Mouse (Mus musculus): ENCODE results near the gene Tradd. TPM values are rescaled to one million over a fixed set of nuclear protein-coding genes. Genes with fewer than 3 reads are reported as not detected.
A peak's percentile ranks its signal among the peaks of the same experiment; 100 is the strongest.

Tradd gene
- polyA plus RNA-seq, 1 experiment from 2014 or later: 21.1 TPM

- 0 out of 2 replicates have a peak, but pooled peaks cover 4% of the 10 kb centered on the region for H3K9me3 ChIP-seq (ENCODE audit: control insufficient read depth, low read length)
- peaks cover 95% of the 10 kb centered on the region for H3K27me3 ChIP-seq (replicated peaks; ENCODE audit: control insufficient read depth, insufficient read depth, low read length)
- ATAC-seq (ENCODE audit: low read depth) (0 out of 2 replicates have a peak, but pooled peaks have one; percentile 1), DNase-seq (ENCODE audit: low spot score) (no peak)
- peak within 1 kb of the TSS; percentile 50 for H3K4me3 ChIP-seq (ENCODE audit: low read depth, low read length)
- H3K36me3 ChIP-seq (ENCODE audit: control insufficient read depth, insufficient read depth, low read length): no peaks in the 10 kb centered on the region
- H3K4me1 ChIP-seq (ENCODE audit: control insufficient read depth, insufficient read depth, low read length): peaks cover 24% of the 10 kb centered on the region; the same call in 1 of the 2 replicates
- H3K27ac ChIP-seq (replicated peaks; ENCODE audit: low read depth, low read length): no peak within 1 kb of the TSS
- H3K4me2 ChIP-seq (ENCODE audit: low read depth, low read length): peak within 1 kb of the TSS; percentile 88
- 2% methylated on average over 20 of the region's 42 CpGs for WGBS
- peak within 1 kb of the TSS; percentile 52 for H3K9ac ChIP-seq (ENCODE audit: low read depth, low read length)
These were observed 5.1 kb upstream of the Tradd start, which contains the start of gene Hsf4 for GRCm38 (mm10) chr8:105269461-105269947. Gene Hsf4 (plus strand): TSS chr8:105269801.

DNA sequence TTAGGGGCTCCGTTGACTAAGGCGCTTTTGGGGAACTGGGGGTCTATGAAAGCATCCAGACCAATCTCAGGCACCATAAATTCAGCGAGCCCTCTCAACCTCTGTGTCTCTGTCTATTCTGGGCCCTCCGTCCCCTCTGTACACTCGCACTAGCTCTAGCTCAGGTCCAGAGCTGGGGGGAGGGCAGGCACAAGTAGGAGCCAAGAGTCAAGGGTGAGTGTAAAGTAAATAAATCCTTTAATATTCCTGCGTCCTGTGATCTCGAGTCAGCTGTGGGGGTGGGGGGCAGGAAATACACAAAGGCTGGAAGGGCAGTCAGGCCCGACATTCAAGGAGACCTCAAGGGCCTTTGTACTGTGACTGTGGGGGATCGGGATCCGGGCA, 4.7 kb upstream of the Tradd start:
- H3K4me1 ChIP-seq (ENCODE audit: control insufficient read depth, insufficient read depth, low read length): peaks cover 24% of the 10 kb centered on the region; the same call in 1 of the 2 replicates
- peak overlapping the region; percentile 26 for H3K9ac ChIP-seq (ENCODE audit: low read depth, low read length)
- peaks cover 91% of the 10 kb centered on the region for H3K27me3 ChIP-seq (replicated peaks; ENCODE audit: control insufficient read depth, insufficient read depth, low read length)
- H3K9me3 ChIP-seq (ENCODE audit: control insufficient read depth, low read length): 0 out of 2 replicates have a peak, but pooled peaks cover 4% of the 10 kb centered on the region
- H3K4me3 ChIP-seq (ENCODE audit: low read depth, low read length): peak overlapping the region; percentile 50
- DNase-seq (ENCODE audit: low spot score) (no peak), ATAC-seq (ENCODE audit: low read depth) (no peak)
- H3K27ac ChIP-seq (replicated peaks; ENCODE audit: low read depth, low read length): no peak overlapping the region
- no peaks in the 10 kb centered on the region for H3K36me3 ChIP-seq (ENCODE audit: control insufficient read depth, insufficient read depth, low read length)
- H3K4me2 ChIP-seq (ENCODE audit: low read depth, low read length): peak overlapping the region; percentile 88
- under 1% methylated on average over 10 of the region's 10 CpGs for WGBS

GRCm38 (mm10) chr8:105268342-105269074, 4.1 kb upstream of the Tradd start:
- Histone ChIP-seq H3K4me1 (ENCODE audit: control insufficient read depth, insufficient read depth, low read length) (peaks cover 24% of the 10 kb centered on the region; the same call in 1 of the 2 replicates), H3K4me3 (ENCODE audit: low read depth, low read length) (peak overlapping the region; percentile 50), H3K4me2 (ENCODE audit: low read depth, low read length) (peak overlapping the region; percentile 88), H3K27ac (replicated peaks; ENCODE audit: low read depth, low read length) (no peak overlapping the region), H3K27me3 (replicated peaks; ENCODE audit: control insufficient read depth, insufficient read depth, low read length) (peaks cover 86% of the 10 kb centered on the region), H3K9ac (ENCODE audit: low read depth, low read length) (peak overlapping the region; percentile 52), H3K36me3 (ENCODE audit: control insufficient read depth, insufficient read depth, low read length) (no peaks in the 10 kb centered on the region), H3K9me3 (ENCODE audit: control insufficient read depth, low read length) (0 out of 2 replicates have a peak, but pooled peaks cover 4% of the 10 kb centered on the region)
- peak; percentile 82 for ATAC-seq (ENCODE audit: low read depth)
- peak; percentile 91 for DNase-seq (ENCODE audit: low spot score)
- WGBS: under 1% methylated on average over 62 of the region's 65 CpGs

- Histone ChIP-seq H3K27ac (replicated peaks; ENCODE audit: low read depth, low read length) (no peak overlapping the region), H3K36me3 (ENCODE audit: control insufficient read depth, insufficient read depth, low read length) (no peaks in the 10 kb centered on the region), H3K27me3 (replicated peaks; ENCODE audit: control insufficient read depth, insufficient read depth, low read length) (peaks cover 70% of the 10 kb centered on the region), H3K4me2 (ENCODE audit: low read depth, low read length) (no peak overlapping the region), H3K9ac (ENCODE audit: low read depth, low read length) (no peak overlapping the region), H3K9me3 (ENCODE audit: control insufficient read depth, low read length) (0 out of 2 replicates have a peak, but pooled peaks cover 4% of the 10 kb centered on the region), H3K4me3 (ENCODE audit: low read depth, low read length) (no peak overlapping the region), H3K4me1 (ENCODE audit: control insufficient read depth, insufficient read depth, low read length) (peaks cover 24% of the 10 kb centered on the region; the same call in 1 of the 2 replicates)
- 19% methylated on average over 13 of the region's 13 CpGs for WGBS
- ATAC-seq (ENCODE audit: low read depth) (no peak), DNase-seq (ENCODE audit: low spot score) (no peak)
These were observed 2.4 kb upstream of the Tradd start for GRCm38 (mm10) chr8:105266775-105267174.

GRCm38 (mm10) chr8:105265128-105265527, 719 bp upstream of the Tradd start:
- ATAC-seq (ENCODE audit: low read depth) (no peak), DNase-seq (ENCODE audit: low spot score) (no peak)
- Histone ChIP-seq H3K36me3 (ENCODE audit: control insufficient read depth, insufficient read depth, low read length) (no peaks in the 10 kb centered on the region), H3K4me2 (ENCODE audit: low read depth, low read length) (peak overlapping the region; percentile 91), H3K4me1 (ENCODE audit: control insufficient read depth, insufficient read depth, low read length) (peaks cover 22% of the 10 kb centered on the region; the same call in 1 of the 2 replicates), H3K4me3 (ENCODE audit: low read depth, low read length) (peak overlapping the region; percentile 72), H3K27ac (replicated peaks; ENCODE audit: low read depth, low read length) (no peak overlapping the region), H3K27me3 (replicated peaks; ENCODE audit: control insufficient read depth, insufficient read depth, low read length) (peaks cover 68% of the 10 kb centered on the region), H3K9ac (ENCODE audit: low read depth, low read length) (peak overlapping the region; percentile 72; the same call in 1 of the 2 replicates), H3K9me3 (ENCODE audit: control insufficient read depth, low read length) (peaks cover 8% of the 10 kb centered on the region; the same call in 1 of the 2 replicates)
- 17% methylated on average over 10 of the region's 10 CpGs for WGBS

GRCm38 (mm10) chr8:105263244-105263912, 1.0 kb downstream of the Tradd start:
- 41% methylated on average over 16 of the region's 16 CpGs for WGBS
- H3K27ac ChIP-seq (replicated peaks; ENCODE audit: low read depth, low read length): no peak overlapping the region
- DNase-seq (ENCODE audit: low spot score) (no peak), ATAC-seq (ENCODE audit: low read depth) (no peak)
- peaks cover 11% of the 10 kb centered on the region for H3K4me1 ChIP-seq (ENCODE audit: control insufficient read depth, insufficient read depth, low read length)
- peak overlapping the region; percentile 72 for H3K4me3 ChIP-seq (ENCODE audit: low read depth, low read length)
- no peaks in the 10 kb centered on the region for H3K36me3 ChIP-seq (ENCODE audit: control insufficient read depth, insufficient read depth, low read length)
- peaks cover 68% of the 10 kb centered on the region for H3K27me3 ChIP-seq (replicated peaks; ENCODE audit: control insufficient read depth, insufficient read depth, low read length)
- H3K9ac ChIP-seq (ENCODE audit: low read depth, low read length): no peak overlapping the region
- peak overlapping the region; percentile 91 for H3K4me2 ChIP-seq (ENCODE audit: low read depth, low read length)
- H3K9me3 ChIP-seq (ENCODE audit: control insufficient read depth, low read length): peaks cover 8% of the 10 kb centered on the region; the same call in 1 of the 2 replicates

- ATAC-seq (ENCODE audit: low read depth): no peak
- DNase-seq (ENCODE audit: low spot score): no peak
- WGBS: 85% methylated on average over 12 of the region's 12 CpGs
- no peak overlapping the region for H3K4me2 ChIP-seq (ENCODE audit: low read depth, low read length)
- H3K9me3 ChIP-seq (ENCODE audit: control insufficient read depth, low read length): peaks cover 8% of the 10 kb centered on the region; the same call in 1 of the 2 replicates
- no peak overlapping the region for H3K27ac ChIP-seq (replicated peaks; ENCODE audit: low read depth, low read length)
- H3K36me3 ChIP-seq (ENCODE audit: control insufficient read depth, insufficient read depth, low read length): no peaks in the 10 kb centered on the region
- peaks cover 59% of the 10 kb centered on the region for H3K27me3 ChIP-seq (replicated peaks; ENCODE audit: control insufficient read depth, insufficient read depth, low read length)
- H3K9ac ChIP-seq (ENCODE audit: low read depth, low read length): no peak overlapping the region
- H3K4me1 ChIP-seq (ENCODE audit: control insufficient read depth, insufficient read depth, low read length): peaks cover 11% of the 10 kb centered on the region
- H3K4me3 ChIP-seq (ENCODE audit: low read depth, low read length): no peak overlapping the region
These were observed 3.0 kb downstream of the Tradd start for GRCm38 (mm10) chr8:105261326-105261980.

Measured in embryonic facial prominence, embryonic 14.5 days (tissue).